Mouse (Mus musculus): ENCODE measurements around the gene Klf7. TPM values are rescaled to one million over a fixed set of nuclear protein-coding genes. Genes with fewer than 3 reads are reported as not detected.
A peak's percentile ranks its signal among the peaks of the same experiment; 100 is the strongest.

The Klf7 gene
- 4.2 TPM for polyA plus RNA-seq (2012; fragmentation: generic; extraction: Trizol)
- long read RNA-seq, experiment 1, full-length matches to known transcripts, result 11 of 17 reads
- long read RNA-seq, experiment 1, partial matches to known transcripts, result 2 of 17 reads
- long read RNA-seq, experiment 1, other reads (novel, unspliced or antisense), result 4 of 17 reads
- long read RNA-seq, experiment 2, full-length matches to known transcripts, result 13 of 20 reads
- long read RNA-seq, experiment 2, partial matches to known transcripts, result 0 of 20 reads
- long read RNA-seq, experiment 2, other reads (novel, unspliced or antisense), result 7 of 20 reads

GRCm38 (mm10) chr1:64121559-64122465 lies at the start of gene Klf7:
Gene Klf7 (minus strand): TSS chr1:64122282.
- no peaks in the 10 kb centered on the region for H3K27me3 ChIP-seq (ENCODE audit: control insufficient read depth, insufficient read depth, insufficient read length)
- H3ac ChIP-seq (ENCODE audit: control insufficient read depth, insufficient read length, low read depth), result peak within 1 kb of the TSS; percentile 91
- peaks cover 43% of the 10 kb centered on the region for H3K79me3 ChIP-seq (ENCODE audit: low read depth)
- H3K79me2 ChIP-seq (ENCODE audit: control insufficient read depth, insufficient read depth), result peaks cover 44% of the 10 kb centered on the region
- TF ChIP-seq MYOG (IDR thresholded peaks at IDR 0.05; ENCODE audit: control insufficient read depth, extremely low read depth, insufficient read length), result no peak
- TF ChIP-seq MAX (IDR thresholded peaks at IDR 0.05), result peak; percentile 9
- TF ChIP-seq CEBPB (IDR thresholded peaks at IDR 0.05; ENCODE audit: low read depth), result no peak
- H3K36me3 ChIP-seq (ENCODE audit: control insufficient read depth, insufficient read depth), result no peaks in the 10 kb centered on the region
- H3K4me3 ChIP-seq (ENCODE audit: insufficient read depth, poor library complexity, severe bottlenecking), result peak within 1 kb of the TSS; percentile 63

GRCm38 (mm10) chr1:64164526-64165062 lies 42.5 kb upstream of the Klf7 start:
- Histone ChIP-seq H3K79me2 (ENCODE audit: control insufficient read depth, insufficient read depth) (no peaks in the 10 kb centered on the region), H3K79me3 (ENCODE audit: low read depth) (no peaks in the 10 kb centered on the region), H3ac (ENCODE audit: control insufficient read depth, insufficient read length, low read depth) (no peak overlapping the region), H3K27me3 (ENCODE audit: control insufficient read depth, insufficient read depth, insufficient read length) (peaks cover 3% of the 10 kb centered on the region), H3K36me3 (ENCODE audit: control insufficient read depth, insufficient read depth) (no peaks in the 10 kb centered on the region), H3K4me3 (ENCODE audit: insufficient read depth, poor library complexity, severe bottlenecking) (no peak overlapping the region)
- TF ChIP-seq MAX (IDR thresholded peaks at IDR 0.05) (no peak), CTCF (IDR thresholded peaks at IDR 0.05; ENCODE audit: control insufficient read depth, insufficient read depth, insufficient read length) (no peak), MYOG (IDR thresholded peaks at IDR 0.05; ENCODE audit: control insufficient read depth, extremely low read depth, insufficient read length) (no peak), CEBPB (IDR thresholded peaks at IDR 0.05; ENCODE audit: low read depth) (no peak), USF1 (IDR thresholded peaks at IDR 0.05; ENCODE audit: low read depth) (no peak), FOSL1 (IDR thresholded peaks at IDR 0.05; ENCODE audit: insufficient read depth, low read length, poor library complexity, severe bottlenecking) (no peak), MYOD1 (IDR thresholded peaks at IDR 0.05; ENCODE audit: control insufficient read depth, insufficient read length, low read depth) (no peak)

- no peaks in the 10 kb centered on the region for H3K79me2 ChIP-seq (ENCODE audit: control insufficient read depth, insufficient read depth)
- TF ChIP-seq MYOD1 (IDR thresholded peaks at IDR 0.05; ENCODE audit: control insufficient read depth, insufficient read length, low read depth), result no peak
- no peak for TF ChIP-seq MYOG (IDR thresholded peaks at IDR 0.05; ENCODE audit: control insufficient read depth, extremely low read depth, insufficient read length)
- TF ChIP-seq CTCF (IDR thresholded peaks at IDR 0.05; ENCODE audit: control insufficient read depth, insufficient read depth, insufficient read length), result no peak
- H3K4me3 ChIP-seq (ENCODE audit: insufficient read depth, poor library complexity, severe bottlenecking), result no peak overlapping the region
- H3K27me3 ChIP-seq (ENCODE audit: control insufficient read depth, insufficient read depth, insufficient read length), result peaks cover 3% of the 10 kb centered on the region
- no peaks in the 10 kb centered on the region for H3K79me3 ChIP-seq (ENCODE audit: low read depth)
- no peak overlapping the region for H3ac ChIP-seq (ENCODE audit: control insufficient read depth, insufficient read length, low read depth)
- H3K36me3 ChIP-seq (ENCODE audit: control insufficient read depth, insufficient read depth), result no peaks in the 10 kb centered on the region
These were observed 36.7 kb upstream of the Klf7 start for GRCm38 (mm10) chr1:64158766-64159165.

- no peaks in the 10 kb centered on the region for H3K79me2 ChIP-seq (ENCODE audit: control insufficient read depth, insufficient read depth)
- no peaks in the 10 kb centered on the region for H3K79me3 ChIP-seq (ENCODE audit: low read depth)
- no peaks in the 10 kb centered on the region for H3K27me3 ChIP-seq (ENCODE audit: control insufficient read depth, insufficient read depth, insufficient read length)
- H3K4me3 ChIP-seq (ENCODE audit: insufficient read depth, poor library complexity, severe bottlenecking), result no peak overlapping the region
- no peak overlapping the region for H3ac ChIP-seq (ENCODE audit: control insufficient read depth, insufficient read length, low read depth)
- no peak for TF ChIP-seq CTCF (IDR thresholded peaks at IDR 0.05; ENCODE audit: control insufficient read depth, insufficient read depth, insufficient read length)
- no peak for TF ChIP-seq MYOD1 (IDR thresholded peaks at IDR 0.05; ENCODE audit: control insufficient read depth, insufficient read length, low read depth)
- TF ChIP-seq CEBPB (IDR thresholded peaks at IDR 0.05; ENCODE audit: low read depth), result no peak
- no peak for TF ChIP-seq MAX (IDR thresholded peaks at IDR 0.05)
- TF ChIP-seq MYOG (IDR thresholded peaks at IDR 0.05; ENCODE audit: control insufficient read depth, extremely low read depth, insufficient read length), result no peak
- no peak for TF ChIP-seq FOSL1 (IDR thresholded peaks at IDR 0.05; ENCODE audit: insufficient read depth, low read length, poor library complexity, severe bottlenecking)
- no peak for TF ChIP-seq USF1 (IDR thresholded peaks at IDR 0.05; ENCODE audit: low read depth)
- H3K36me3 ChIP-seq (ENCODE audit: control insufficient read depth, insufficient read depth), result no peaks in the 10 kb centered on the region
These were observed 27.1 kb upstream of the Klf7 start for GRCm38 (mm10) chr1:64149185-64149584.

GRCm38 (mm10) chr1:64142691-64143445 lies 20.8 kb upstream of the Klf7 start:
- no peaks in the 10 kb centered on the region for H3K79me3 ChIP-seq (ENCODE audit: low read depth)
- H3K36me3 ChIP-seq (ENCODE audit: control insufficient read depth, insufficient read depth), result no peaks in the 10 kb centered on the region
- H3K27me3 ChIP-seq (ENCODE audit: control insufficient read depth, insufficient read depth, insufficient read length), result no peaks in the 10 kb centered on the region
- no peak for TF ChIP-seq MAX (IDR thresholded peaks at IDR 0.05)
- H3K4me3 ChIP-seq (ENCODE audit: insufficient read depth, poor library complexity, severe bottlenecking), result no peak overlapping the region
- H3ac ChIP-seq (ENCODE audit: control insufficient read depth, insufficient read length, low read depth), result no peak overlapping the region
- no peaks in the 10 kb centered on the region for H3K79me2 ChIP-seq (ENCODE audit: control insufficient read depth, insufficient read depth)

Data from C2C12 (cell line).